Mouse (Mus musculus): ENCODE measurements around the gene Olfr1423.
A peak's percentile ranks its signal among the peaks of the same experiment; 100 is the strongest.
"Not testable (repeated sequence)": the region's sequence is repeated elsewhere in the genome, so short reads cannot be mapped to it uniquely, and the experiment has no call there.

Olfr1423 gene

DNA sequence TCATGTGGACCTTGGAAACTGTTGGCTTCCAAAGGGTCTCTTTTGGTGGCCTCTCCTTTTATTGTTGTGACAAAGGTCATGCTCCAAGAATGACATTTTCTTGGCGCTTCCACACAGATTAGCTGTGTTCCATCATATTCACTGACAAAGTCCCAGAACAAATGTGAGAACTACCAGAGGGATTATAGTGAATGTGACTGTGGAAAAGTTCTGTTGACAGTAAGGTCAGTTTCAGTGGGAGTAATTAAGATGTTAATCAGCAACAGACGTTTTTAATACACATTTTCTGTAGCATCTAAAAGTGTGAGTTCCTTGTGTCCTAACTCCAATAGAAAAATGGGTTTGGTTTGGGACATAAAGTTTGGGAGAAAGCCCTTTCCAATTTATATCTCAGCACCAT is at the start of gene Olfr1423:
Olfr1423 (minus strand) TSS at position 101 of the 400 bp plus-strand sequence.
- DNase-seq, result no peak

DNA sequence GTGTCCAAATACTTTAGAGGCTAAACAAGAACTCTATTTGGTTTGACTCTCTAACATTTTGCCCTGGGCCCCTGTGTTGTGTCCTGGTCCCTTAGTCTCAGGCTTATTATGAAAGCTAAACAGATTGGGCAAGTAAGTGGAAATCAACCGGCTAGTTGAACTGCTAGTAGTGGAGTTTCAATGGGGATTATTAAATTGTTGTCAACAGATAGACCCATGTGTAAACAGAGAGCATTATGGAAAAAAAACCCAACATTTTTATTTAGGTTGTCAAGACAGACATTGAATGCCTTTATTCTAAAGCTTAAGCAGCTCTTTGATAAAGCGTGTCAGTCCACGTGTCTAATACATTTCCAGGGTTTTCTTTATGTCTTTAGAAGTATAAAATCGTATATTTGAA is 36.5 kb upstream of the Olfr1423 start, which contains the start of gene Olfr1425:
Olfr1425 (minus strand) TSS at position 101 of the 400 bp plus-strand sequence.
- not testable (repeated sequence) for DNase-seq

DNA sequence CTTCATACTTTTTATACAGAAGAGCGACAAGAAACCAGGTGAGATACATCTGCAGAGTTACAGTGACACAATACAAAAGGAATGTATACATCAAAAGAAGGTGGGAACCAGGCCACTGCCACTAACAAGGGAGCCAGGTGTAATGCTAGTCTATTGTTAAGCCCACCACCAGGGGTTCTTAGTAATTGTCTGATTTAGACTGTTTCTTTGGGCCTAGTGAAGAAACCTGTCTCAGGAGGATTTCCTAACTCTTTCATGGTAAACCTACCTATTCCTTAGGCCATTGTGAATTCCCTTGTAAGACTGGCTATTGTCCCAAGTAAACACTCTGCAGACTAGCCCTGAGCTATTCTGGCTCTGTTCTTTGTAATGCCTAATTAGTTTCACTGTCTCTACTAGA is 28.4 kb upstream of the Olfr1423 start:
- DNase-seq, result not testable (repeated sequence)

DNA sequence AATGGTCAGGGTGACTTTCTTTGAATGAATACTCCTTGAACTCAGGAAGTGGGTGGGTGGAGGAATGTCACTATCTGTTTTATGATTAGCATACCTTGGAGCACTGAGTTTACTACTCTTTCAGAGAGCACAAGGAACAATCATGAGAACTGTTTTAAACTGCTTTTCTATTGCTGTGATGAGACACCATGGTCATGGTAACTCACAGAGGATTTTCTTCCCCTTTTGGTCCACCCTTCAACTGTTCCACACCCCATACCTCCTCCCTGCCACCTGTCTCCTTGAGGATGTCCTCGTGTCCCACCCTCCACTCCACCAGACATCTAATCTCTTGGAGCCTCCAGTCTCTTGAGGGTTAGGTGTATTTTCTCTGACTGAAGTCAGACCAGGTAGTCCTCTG is 26.7 kb upstream of the Olfr1423 start:
- not testable (repeated sequence) for DNase-seq

- not testable (repeated sequence) for DNase-seq
Measured at GRCm38 (mm10) chr19:12062582-12062981, 21.5 kb upstream of the Olfr1423 start, which contains the start of gene Olfr1424. TSS of gene Olfr1424 (minus strand) at chr19:12062682.

- no peak for DNase-seq
Measured at GRCm38 (mm10) chr19:12043163-12043562, 2.0 kb upstream of the Olfr1423 start.

DNA sequence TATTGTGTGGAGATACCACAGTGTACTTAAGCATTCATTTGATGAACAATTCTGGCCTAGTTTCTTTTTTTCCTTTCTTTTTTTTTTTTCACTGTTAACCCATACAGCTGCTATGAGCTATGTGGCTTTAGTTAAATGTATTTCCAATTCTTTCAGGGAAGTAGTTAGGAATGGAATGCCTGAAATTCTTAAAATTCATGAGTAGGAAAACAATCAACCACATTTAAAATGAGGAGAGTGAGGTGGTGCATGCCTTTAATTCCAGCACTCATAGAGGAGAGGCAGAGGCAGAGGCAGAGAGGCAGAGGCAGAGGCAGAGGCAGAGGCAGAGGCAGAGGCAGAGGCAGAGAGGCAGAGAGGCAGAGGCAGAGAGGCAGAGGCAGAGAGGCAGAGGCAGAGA is 3.4 kb downstream of the Olfr1423 start:
- DNase-seq, result no peak

- no peak for DNase-seq
Measured at GRCm38 (mm10) chr19:12026606-12027005, 14.5 kb downstream of the Olfr1423 start.

DNA sequence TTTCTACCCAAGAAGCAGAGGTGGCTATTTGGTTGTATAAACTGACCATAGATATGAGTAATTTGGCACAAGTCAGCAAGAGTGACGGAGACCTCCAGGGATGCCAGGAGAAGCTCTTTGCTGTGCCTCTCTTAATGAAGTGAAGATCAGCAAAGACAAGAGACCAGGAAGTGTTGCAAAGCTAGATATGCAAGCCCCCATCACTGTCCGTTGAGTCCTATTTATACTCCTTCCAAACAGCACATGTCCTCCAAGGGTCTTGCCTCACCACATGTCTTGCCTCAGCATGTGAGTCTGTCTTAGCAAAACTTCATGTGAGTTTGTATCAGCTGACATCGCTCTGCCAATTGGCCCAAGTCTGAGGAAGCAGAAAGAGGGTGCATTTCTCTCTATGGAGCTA is 15.8 kb downstream of the Olfr1423 start:
- no peak for DNase-seq

DNA sequence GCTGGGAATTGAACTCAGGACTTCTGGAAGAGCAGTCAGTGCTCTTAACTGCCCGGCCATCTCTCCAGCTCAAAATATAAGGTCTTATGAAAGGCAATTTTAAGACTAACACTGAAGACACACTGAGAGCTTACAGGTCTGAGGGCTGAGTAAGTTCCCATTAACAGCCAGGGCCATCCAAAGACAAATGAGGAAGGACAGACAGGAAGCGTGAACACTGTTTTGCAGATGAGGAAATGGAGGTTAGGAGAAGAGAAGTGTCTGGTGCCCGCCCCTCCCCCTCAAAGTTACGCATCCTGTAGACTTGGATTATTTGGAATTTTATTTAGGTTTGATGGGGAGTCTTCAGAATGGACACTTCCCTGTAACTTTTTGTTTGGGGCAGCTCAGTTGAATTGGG is 17.0 kb downstream of the Olfr1423 start:
- DNase-seq, result no peak

GRCm38 (mm10) chr19:12016192-12016591 is 24.9 kb downstream of the Olfr1423 start:
- no peak for DNase-seq

DNA sequence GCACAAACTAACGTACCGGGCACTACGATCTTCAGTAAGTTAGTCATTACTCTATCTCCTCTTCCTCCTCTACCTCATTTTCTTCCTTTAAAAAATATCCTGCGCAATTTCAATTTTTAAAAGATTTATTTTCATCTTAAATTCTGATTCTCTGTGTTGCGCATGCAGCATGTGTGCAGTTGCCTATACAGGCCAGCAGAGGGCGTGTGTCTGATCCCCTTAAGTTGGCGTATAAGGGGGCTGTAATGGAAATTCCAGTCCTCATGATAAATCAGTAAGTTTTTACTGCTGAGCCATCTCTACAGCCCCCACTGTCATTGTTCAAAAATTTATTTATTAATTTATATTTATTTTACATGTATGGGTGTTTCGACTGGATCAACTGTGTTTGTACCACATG is 25.4 kb downstream of the Olfr1423 start:
- no peak for DNase-seq

DNA sequence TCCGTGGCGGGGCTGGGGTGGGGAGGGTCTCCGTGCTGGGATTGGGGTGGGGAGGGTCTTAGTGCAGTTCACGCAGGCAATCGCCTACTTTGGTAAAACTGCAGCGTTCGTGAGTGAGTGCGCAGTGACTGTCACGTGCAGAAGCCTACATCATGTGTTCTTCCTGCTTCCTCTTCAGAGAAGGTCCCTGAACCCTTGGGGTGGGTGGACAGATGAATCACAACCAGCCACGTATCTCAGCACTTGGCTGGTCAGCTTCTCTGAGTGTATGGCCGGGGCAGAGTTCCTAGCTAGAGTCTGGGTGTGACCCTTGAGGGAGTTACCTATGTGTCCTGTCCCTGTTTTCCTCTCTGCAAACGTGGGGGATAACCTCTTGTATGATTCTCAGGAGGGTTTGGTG is 27.9 kb downstream of the Olfr1423 start:
- DNase-seq, result peak; percentile 65

DNA sequence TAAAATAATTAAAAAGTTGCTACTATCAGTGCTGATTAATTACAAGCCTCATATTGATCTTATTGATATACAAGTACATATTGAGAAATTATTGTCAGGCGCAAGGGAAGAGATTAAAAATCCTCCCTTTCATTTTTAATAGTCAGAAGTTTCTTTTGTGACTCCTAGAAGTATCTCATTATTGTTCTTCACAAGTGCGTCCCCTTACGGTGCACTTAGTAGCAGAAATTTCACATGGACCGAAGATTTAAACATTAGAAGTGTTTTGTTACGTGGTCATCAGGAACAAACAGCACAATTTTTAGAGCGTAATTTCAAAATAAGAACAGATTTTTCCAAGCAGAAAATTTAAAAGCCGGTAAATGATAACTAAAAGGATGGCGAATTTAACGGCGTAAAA is 28.5 kb downstream of the Olfr1423 start:
- DNase-seq, result no peak

DNA sequence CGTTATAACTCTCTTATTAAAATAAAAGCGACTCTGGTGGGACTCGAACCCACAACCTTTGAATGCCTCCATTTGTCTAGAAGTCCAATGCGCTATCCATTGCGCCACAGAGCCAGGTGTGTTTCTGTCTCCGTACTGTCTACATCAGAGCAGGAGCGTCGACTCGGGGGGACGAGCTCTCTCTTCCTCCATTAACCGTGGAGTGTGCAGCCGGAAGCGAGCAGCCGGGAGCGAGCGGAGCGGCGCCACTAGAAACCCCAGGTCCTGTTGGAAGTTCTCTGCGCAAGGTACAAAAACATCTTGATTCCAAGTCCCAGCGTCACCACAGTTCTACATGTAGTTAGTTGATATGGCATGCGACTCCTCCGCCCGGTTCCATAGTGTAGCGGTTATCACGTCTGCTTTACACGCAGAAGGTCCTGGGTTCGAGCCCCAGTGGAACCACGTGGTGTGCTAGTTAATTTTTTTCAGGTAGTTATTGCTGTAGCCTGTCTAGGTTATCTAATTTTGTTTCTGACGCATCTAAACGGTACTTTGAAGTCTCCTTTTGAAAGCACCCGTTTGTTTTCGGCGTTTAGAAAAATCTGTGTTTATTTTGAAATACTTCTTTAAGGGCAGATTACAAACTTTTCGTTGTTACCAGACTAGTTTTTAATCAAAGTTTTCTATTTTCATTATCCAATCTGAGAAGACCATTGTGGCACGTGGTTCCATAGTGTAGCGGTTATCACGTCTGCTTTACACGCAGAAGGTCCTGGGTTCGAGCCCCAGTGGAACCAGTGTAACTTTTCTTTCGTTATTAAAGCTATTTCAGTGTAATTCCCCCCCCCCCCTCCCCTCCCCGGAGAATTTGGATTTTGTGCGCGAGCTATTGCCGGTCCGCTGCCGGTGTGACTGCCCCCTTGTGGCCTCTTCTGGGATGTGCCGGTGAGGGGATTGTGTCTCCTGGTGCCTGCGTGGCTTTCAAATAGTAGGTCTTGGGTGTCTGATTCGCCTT is 29.3 kb downstream of the Olfr1423 start:
- peak; percentile 91 for DNase-seq

GRCm38 (mm10) chr19:12010916-12011559 is 30.1 kb downstream of the Olfr1423 start:
- peak; percentile 93 for DNase-seq

- peak; percentile 86 for DNase-seq
Measured at GRCm38 (mm10) chr19:12010281-12010771, 30.8 kb downstream of the Olfr1423 start.

GRCm38 (mm10) chr19:12009501-12010280 is 31.4 kb downstream of the Olfr1423 start:
- DNase-seq, result peak; percentile 86

DNA sequence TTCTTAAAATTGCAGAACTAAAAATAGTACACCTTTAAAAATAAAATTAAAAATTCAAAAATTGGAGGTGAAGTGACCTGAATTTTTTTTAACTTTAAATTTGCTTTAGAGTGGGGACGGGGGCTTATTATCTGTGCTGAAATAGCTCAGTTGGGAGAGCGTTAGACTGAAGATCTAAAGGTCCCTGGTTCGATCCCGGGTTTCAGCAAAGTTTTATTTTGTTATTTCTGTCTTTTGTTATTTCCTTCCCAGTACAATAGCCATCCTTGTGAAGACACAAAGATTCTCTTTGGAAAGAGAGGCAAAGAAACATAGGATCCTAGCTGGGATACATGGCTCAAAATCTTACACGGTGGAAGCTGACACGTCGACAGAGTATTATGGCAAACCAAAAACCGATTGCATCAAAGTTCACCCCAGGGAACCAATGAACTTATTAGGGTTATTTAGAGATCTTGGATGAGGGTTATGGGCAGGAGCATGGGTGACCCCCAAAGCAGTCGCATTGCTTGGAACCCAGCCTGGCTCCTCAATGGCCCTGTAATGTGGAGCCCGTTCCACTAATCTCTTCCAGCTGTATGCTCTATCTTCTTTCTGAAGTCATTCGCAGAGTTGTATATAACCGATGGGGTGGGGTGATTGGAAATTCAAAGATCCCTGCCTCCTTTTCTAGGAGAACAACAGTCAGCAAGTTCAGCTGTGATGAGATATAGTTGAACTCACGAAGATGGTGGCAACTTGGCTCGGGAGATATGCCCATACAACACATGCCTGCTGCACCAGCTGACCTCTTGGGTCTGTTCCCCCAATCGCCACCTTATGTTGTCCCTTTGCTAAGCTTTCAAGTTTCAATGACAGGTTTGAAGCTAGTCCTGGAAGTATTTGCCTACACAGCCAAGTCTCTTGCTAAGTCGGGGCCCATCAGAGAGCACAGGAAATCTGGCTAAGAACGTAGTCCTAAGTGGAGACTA is 32.4 kb downstream of the Olfr1423 start:
- peak; percentile 41 for DNase-seq

- peak; percentile 76 for DNase-seq
Measured at GRCm38 (mm10) chr19:12007105-12007931, 33.8 kb downstream of the Olfr1423 start.
